Mouse (Mus musculus) embryonic facial prominence, embryonic 14.5 days (tissue): Measurements from ENCODE around the gene Ispd. TPM values are rescaled to one million over a fixed set of nuclear protein-coding genes. Genes with fewer than 3 reads are reported as not detected.
A peak's percentile ranks its signal among the peaks of the same experiment; 100 is the strongest.

Experiments used
- ATAC-seq: fragments of 200-750 bp; cut with Nextera tagmentation; 2 replicates; pipeline ENCODE4 v1.8.0; 2017; ENCODE audit warnings: low read depth, moderate number of reproducible peaks, moderate TSS enrichment
- DNase-seq: peaks from one replicate; pipeline ENCODE4 v3.0.0-alpha.2; 2015; ENCODE audit warnings: low spot score
- H3K27ac ChIP-seq: fragments of 300-500 bp; sonication (generic); replicated peaks from 2 replicates; pipeline ENCODE4 v1.5.1; 2014; ENCODE audit warnings: low read depth, mild to moderate bottlenecking, low read length, moderate library complexity
- H3K27me3 ChIP-seq: fragments of 300-500 bp; sonication (generic); replicated peaks from 2 replicates; pipeline ENCODE4 v1.6.1; 2014; ENCODE audit warnings: low read length; ENCODE audit not compliant: control insufficient read depth, insufficient read depth
- H3K36me3 ChIP-seq: fragments of 300-500 bp; sonication (generic); 2 replicates; pipeline ENCODE4 v1.6.1; 2014; ENCODE audit warnings: low read length, mixed read lengths; ENCODE audit not compliant: control insufficient read depth, insufficient read depth
- H3K4me1 ChIP-seq: fragments of 300-500 bp; sonication (generic); 2 replicates; pipeline ENCODE4 v1.6.1; 2014; ENCODE audit warnings: antibody characterized with exemption, low read length; ENCODE audit not compliant: control insufficient read depth, insufficient read depth
- H3K4me2 ChIP-seq: fragments of 300-500 bp; sonication (generic); 2 replicates; pipeline ENCODE4 v1.6.1; 2014; ENCODE audit warnings: low read depth, mild to moderate bottlenecking, low read length, moderate library complexity, mixed read lengths
- H3K4me3 ChIP-seq: fragments of 300-500 bp; sonication (generic); 2 replicates; pipeline ENCODE4 v1.5.1; 2014; ENCODE audit warnings: low read depth, mild to moderate bottlenecking, low read length
- H3K9ac ChIP-seq: fragments of 300-500 bp; sonication (generic); 2 replicates; pipeline ENCODE4 v1.6.1; 2014; ENCODE audit warnings: low read depth, mild to moderate bottlenecking, low read length, moderate library complexity, mixed read lengths
- H3K9me3 ChIP-seq: fragments of 300-500 bp; sonication (generic); 2 replicates; pipeline ENCODE4 v1.6.1; 2016; ENCODE audit warnings: low read length; ENCODE audit not compliant: control insufficient read depth
- WGBS: fragments of 180-500 bp; shearing (Covaris S2); extraction: QIAGEN DNeasy Blood & Tissue Kit; methylation state at CpG from one replicate; pipeline ENCODE4 v1.1.7; 2014; 5-methylcytosine and 5-hydroxymethylcytosine counted together
- polyA plus RNA-seq: library from polyadenylated mRNA; unstranded; fragments of >200 nt; fragmentation: Nextera tagmentation; extraction: Ambion mirVana; gene quantifications from 2 replicates; pipeline ENCODE4 v1.2.1, GENCODE M21; 2014

The Ispd gene
- polyA plus RNA-seq, 1 experiment from 2014 or later, result 11.4 TPM

DNA sequence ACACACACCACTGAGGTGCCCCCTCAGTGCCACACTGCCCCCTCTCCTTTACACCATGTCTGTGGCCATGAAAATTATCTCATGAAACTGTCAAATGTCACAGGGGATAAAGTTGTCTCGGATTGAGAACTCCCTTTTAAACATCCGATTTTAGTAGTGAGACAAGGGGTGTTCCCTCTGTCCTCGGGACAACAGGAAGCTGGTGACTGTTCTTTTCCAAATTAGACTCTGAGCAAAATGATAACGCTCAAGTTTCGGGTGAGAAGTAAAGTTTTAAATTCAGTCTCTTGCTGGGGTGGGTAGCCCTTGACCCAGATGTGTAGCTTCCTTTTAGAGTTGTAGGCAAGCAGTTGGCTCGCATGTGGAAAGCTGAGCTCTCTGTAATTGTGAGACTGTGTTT, 96.3 kb downstream of the Ispd start:
- DNase-seq (no peak), ATAC-seq (no peak)
- no peaks in the 10 kb centered on the region for H3K27me3 ChIP-seq
- H3K9me3 ChIP-seq, result no peaks in the 10 kb centered on the region
- no peaks in the 10 kb centered on the region for H3K36me3 ChIP-seq
- no peak overlapping the region; the same call in 1 of the 2 replicates for H3K27ac ChIP-seq
- WGBS, result 42% methylated on average over 6 of the region's 6 CpGs
- H3K4me3 ChIP-seq, result no peak overlapping the region
- no peak overlapping the region for H3K9ac ChIP-seq
- no peak overlapping the region for H3K4me2 ChIP-seq
- H3K4me1 ChIP-seq, result peaks cover 3% of the 10 kb centered on the region; the same call in 1 of the 2 replicates

DNA sequence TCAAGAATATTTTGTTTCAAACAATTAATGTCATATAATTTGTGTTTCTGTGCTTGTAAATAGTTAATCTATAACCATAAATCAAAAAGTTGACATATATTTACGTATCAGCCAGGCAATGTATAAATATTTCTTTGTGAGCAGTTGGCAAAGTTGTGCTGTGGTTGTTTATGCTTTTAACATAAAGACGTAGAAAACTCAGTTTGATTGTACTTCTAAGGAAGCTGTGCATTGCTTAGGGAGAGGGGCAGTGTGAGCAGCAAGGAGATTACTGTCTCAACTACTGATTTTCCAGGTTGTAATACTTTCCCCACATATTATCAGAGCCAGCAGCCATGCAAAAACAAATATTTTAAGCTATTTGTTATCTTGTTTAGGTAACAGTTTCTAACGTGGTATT, 96.7 kb downstream of the Ispd start:
- Histone ChIP-seq H3K27me3 (no peaks in the 10 kb centered on the region), H3K4me2 (no peak overlapping the region), H3K4me1 (peaks cover 3% of the 10 kb centered on the region; the same call in 1 of the 2 replicates), H3K27ac (no peak overlapping the region; the same call in 1 of the 2 replicates), H3K9me3 (no peaks in the 10 kb centered on the region), H3K9ac (no peak overlapping the region), H3K4me3 (no peak overlapping the region), H3K36me3 (no peaks in the 10 kb centered on the region)
- DNase-seq (no peak), ATAC-seq (no peak)
- 60% methylated on average over 3 of the region's 3 CpGs for WGBS

- Histone ChIP-seq H3K9ac (no peak overlapping the region), H3K4me2 (no peak overlapping the region), H3K27me3 (no peaks in the 10 kb centered on the region), H3K36me3 (no peaks in the 10 kb centered on the region), H3K4me1 (no peaks in the 10 kb centered on the region), H3K4me3 (no peak overlapping the region), H3K9me3 (no peaks in the 10 kb centered on the region), H3K27ac (no peak overlapping the region)
- DNase-seq, result no peak
- no peak for ATAC-seq
- WGBS, result 87% methylated on average over 3 of the region's 3 CpGs
These were observed 100.5 kb downstream of the Ispd start for GRCm38 (mm10) chr12:36481742-36482141.

DNA sequence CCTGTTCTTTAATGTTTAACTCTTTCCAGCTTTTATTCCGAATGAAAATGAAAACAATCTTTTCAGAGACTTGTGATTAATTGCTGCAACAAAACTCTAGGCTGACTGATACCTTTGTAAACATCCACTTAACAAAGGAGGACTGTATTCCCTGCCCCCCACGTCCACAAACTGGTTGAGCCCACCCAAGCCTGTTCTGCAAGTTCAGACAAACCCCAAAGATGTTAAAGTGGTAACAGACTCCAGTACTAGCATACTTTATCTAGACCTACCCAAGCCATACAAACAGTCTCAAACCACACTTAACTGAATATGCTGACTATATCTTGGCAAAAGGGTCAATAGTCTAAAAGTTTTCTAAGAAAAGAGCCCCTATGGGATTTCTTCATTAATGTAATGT, 102.1 kb downstream of the Ispd start:
- DNase-seq (peak; percentile 67), ATAC-seq (peak; percentile 70; the same call in 1 of the 2 replicates)
- no peak overlapping the region for H3K27ac ChIP-seq
- H3K4me2 ChIP-seq, result no peak overlapping the region
- no peak overlapping the region for H3K9ac ChIP-seq
- WGBS, result 25% methylated on average over 2 of the region's 2 CpGs
- H3K4me1 ChIP-seq, result no peaks in the 10 kb centered on the region
- H3K4me3 ChIP-seq, result no peak overlapping the region
- no peaks in the 10 kb centered on the region for H3K9me3 ChIP-seq
- no peaks in the 10 kb centered on the region for H3K27me3 ChIP-seq
- no peaks in the 10 kb centered on the region for H3K36me3 ChIP-seq

DNA sequence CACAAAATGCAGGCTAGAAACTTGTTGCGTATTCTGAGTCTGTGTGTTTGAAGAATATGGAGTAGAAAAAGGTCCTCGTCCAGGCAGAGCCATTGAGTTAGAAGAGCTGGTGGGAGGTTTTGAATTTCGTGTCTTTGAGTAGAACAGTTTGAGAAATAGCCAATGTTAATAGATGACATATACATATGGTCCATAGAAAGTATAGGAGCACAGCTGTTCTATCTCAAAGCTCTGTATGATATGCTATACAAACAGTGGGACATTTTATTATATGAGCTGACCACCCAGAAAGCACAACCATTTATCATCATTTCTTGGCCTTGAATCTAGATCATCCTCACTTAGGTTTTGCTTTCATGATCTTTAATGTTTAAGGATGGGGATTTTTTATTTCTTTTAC, 116.3 kb downstream of the Ispd start:
- Histone ChIP-seq H3K9ac (no peak overlapping the region), H3K27ac (no peak overlapping the region), H3K4me2 (no peak overlapping the region), H3K9me3 (no peaks in the 10 kb centered on the region), H3K27me3 (no peaks in the 10 kb centered on the region), H3K36me3 (no peaks in the 10 kb centered on the region), H3K4me3 (no peak overlapping the region), H3K4me1 (no peaks in the 10 kb centered on the region)
- ATAC-seq (no peak), DNase-seq (no peak)
- 75% methylated on average over 3 of the region's 3 CpGs for WGBS

DNA sequence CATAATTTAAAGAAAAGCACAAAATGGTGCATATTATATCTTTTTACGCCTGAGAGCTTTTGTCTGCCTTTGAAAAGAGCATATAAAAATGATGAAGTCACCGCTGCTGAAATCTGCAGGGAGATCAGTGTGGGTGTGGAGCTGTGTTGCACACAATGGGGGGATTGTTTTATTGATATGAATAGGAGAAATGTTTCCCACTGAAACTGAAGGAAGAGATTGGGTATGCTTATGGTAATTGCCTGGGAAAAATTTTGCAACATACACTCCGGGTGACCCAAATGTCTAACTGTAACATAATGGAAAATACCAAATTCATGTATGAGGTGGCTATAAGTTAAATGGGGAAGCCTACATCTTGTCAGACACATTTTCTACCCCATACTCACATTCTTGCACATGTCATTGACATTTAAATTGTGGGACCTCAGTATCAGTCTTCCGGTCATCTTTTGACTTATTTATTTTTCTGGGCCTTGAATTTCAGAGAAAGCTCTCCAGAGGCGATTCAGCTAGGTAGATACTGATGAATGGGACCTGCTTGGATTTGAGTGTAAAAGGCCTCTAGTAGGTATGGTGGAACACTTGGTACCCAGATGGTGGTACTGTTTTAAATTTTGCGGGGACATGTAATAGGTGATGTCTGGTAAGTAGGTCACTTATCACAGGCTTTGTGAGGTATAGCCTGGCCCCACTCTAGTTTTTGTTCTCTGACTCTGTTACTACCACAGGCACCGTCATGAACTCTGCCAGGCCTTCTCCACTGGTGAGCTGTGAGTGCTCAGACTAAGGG, 126.1 kb downstream of the Ispd start:
- 75% methylated on average over 7 of the region's 7 CpGs for WGBS
- no peak overlapping the region for H3K27ac ChIP-seq
- H3K27me3 ChIP-seq, result no peaks in the 10 kb centered on the region
- DNase-seq, result peak; percentile 27
- H3K36me3 ChIP-seq, result no peaks in the 10 kb centered on the region
- 0 out of 2 replicates have a peak, but pooled peaks cover 3% of the 10 kb centered on the region for H3K9me3 ChIP-seq
- H3K4me1 ChIP-seq, result 0 out of 2 replicates have a peak, but pooled peaks cover 3% of the 10 kb centered on the region
- H3K9ac ChIP-seq, result no peak overlapping the region
- no peak overlapping the region for H3K4me3 ChIP-seq
- ATAC-seq, result peak; percentile 50; the same call in 1 of the 2 replicates
- H3K4me2 ChIP-seq, result no peak overlapping the region

- 54% methylated on average over 10 of the region's 10 CpGs for whole genome bisulfite sequencing
- Histone ChIP-seq H3K9me3 (0 out of 2 replicates have a peak, but pooled peaks cover 2% of the 10 kb centered on the region), H3K9ac (no peak overlapping the region), H3K4me1 (0 out of 2 replicates have a peak, but pooled peaks cover 3% of the 10 kb centered on the region), H3K27ac (peak overlapping the region; percentile 66), H3K4me3 (no peak overlapping the region), H3K36me3 (no peaks in the 10 kb centered on the region), H3K4me2 (no peak overlapping the region), H3K27me3 (no peaks in the 10 kb centered on the region)
- peak; percentile 84 for ATAC-seq
- peak; percentile 91 for DNase-seq
These were observed 128.8 kb downstream of the Ispd start for GRCm38 (mm10) chr12:36509954-36510642.

DNA sequence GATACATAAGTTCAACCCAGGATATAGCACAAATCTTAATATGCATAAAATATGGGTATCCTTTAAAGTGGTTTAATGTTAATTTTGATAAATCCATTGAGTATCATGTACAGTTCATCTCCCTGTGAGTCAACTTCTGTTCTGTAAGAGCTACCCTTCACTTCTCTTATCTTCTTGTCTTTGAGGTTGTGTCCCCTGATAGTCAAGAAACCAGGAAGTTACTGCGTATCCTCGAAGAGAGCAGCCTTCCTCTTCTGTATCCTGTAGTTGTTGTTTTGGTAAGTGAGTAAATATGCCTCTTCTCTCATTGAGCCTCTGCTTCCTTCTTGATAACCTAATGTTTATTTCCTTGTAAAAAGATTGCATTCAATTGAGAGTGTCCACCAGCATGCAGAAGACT, 140.5 kb downstream of the Ispd start:
- ATAC-seq (no peak), DNase-seq (no peak)
- WGBS, result 86% methylated on average over 2 of the region's 2 CpGs
- Histone ChIP-seq H3K4me3 (no peak overlapping the region), H3K36me3 (no peaks in the 10 kb centered on the region), H3K4me2 (no peak overlapping the region), H3K9me3 (no peaks in the 10 kb centered on the region), H3K4me1 (no peaks in the 10 kb centered on the region), H3K27me3 (no peaks in the 10 kb centered on the region), H3K9ac (no peak overlapping the region), H3K27ac (no peak overlapping the region)
